Mouse (Mus musculus) limb, embryonic 12.5 days (tissue): Measurements from ENCODE around the gene Chsy1. TPM values are rescaled to one million over a fixed set of nuclear protein-coding genes. Genes with fewer than 3 reads are reported as not detected.
A peak's percentile ranks its signal among the peaks of the same experiment; 100 is the strongest.

ENCODE experiments used
- ATAC-seq: fragments of 200-750 bp; cut with Nextera tagmentation; 2 replicates; pipeline ENCODE4 v1.8.0; 2017; ENCODE audit warnings: low read depth, moderate TSS enrichment; ENCODE audit not compliant: insufficient number of reproducible peaks, insufficient read depth, low FRiP score, low TSS enrichment
- H3K27ac ChIP-seq: fragments of 300-500 bp; sonication (generic); 2 replicates; pipeline ENCODE4 v1.5.1; 2016; ENCODE audit warnings: mild to moderate bottlenecking, moderate library complexity
- H3K27me3 ChIP-seq: fragments of 300-500 bp; sonication (generic); 2 replicates; pipeline ENCODE4 v1.6.1; 2016; ENCODE audit warnings: mild to moderate bottlenecking, moderate library complexity
- H3K36me3 ChIP-seq: fragments of 300-500 bp; sonication (generic); 2 replicates; pipeline ENCODE4 v1.6.1; 2016; ENCODE audit warnings: mild to moderate bottlenecking, moderate library complexity
- H3K4me1 ChIP-seq: fragments of 300-500 bp; sonication (generic); replicated peaks from 2 replicates; pipeline ENCODE4 v1.6.1; 2016
- H3K4me2 ChIP-seq: fragments of 300-500 bp; sonication (generic); 2 replicates; pipeline ENCODE4 v1.6.1; 2016; ENCODE audit warnings: mild to moderate bottlenecking, moderate library complexity
- H3K4me3 ChIP-seq: fragments of 300-500 bp; sonication (generic); replicated peaks from 2 replicates; pipeline ENCODE4 v1.5.1; 2016; ENCODE audit warnings: mild to moderate bottlenecking
- H3K9ac ChIP-seq: fragments of 300-500 bp; sonication (generic); replicated peaks from 2 replicates; pipeline ENCODE4 v1.6.1; 2016; ENCODE audit warnings: mild to moderate bottlenecking, moderate library complexity
- H3K9me3 ChIP-seq: fragments of 300-500 bp; sonication (generic); 2 replicates; pipeline ENCODE4 v1.6.1; 2016; ENCODE audit warnings: mild to moderate bottlenecking, moderate library complexity
- WGBS: fragments of 180-500 bp; shearing (Covaris S2); methylation state at CpG from one replicate; pipeline ENCODE4 v1.1.7; 2016; 5-methylcytosine and 5-hydroxymethylcytosine counted together
- polyA plus RNA-seq: library from polyadenylated mRNA; unstranded; fragments of >200 nt; fragmentation: Nextera tagmentation; extraction: Ambion mirVana; gene quantifications from 2 replicates; pipeline ENCODE4 v1.2.1, GENCODE M21; 2016

The Chsy1 gene
- polyA plus RNA-seq, 1 experiment from 2014 or later, result 23.0 TPM

- peaks cover 36% of the 10 kb centered on the region for H3K4me1 ChIP-seq
- peak overlapping the region; percentile 92 for H3K27ac ChIP-seq
- H3K4me2 ChIP-seq, result peak overlapping the region; percentile 75
- no peaks in the 10 kb centered on the region for H3K9me3 ChIP-seq
- peaks cover 11% of the 10 kb centered on the region; the same call in 1 of the 2 replicates for H3K36me3 ChIP-seq
- peak; percentile 32 for ATAC-seq
- H3K4me3 ChIP-seq, result peak overlapping the region; percentile 96
- H3K27me3 ChIP-seq, result no peaks in the 10 kb centered on the region
- under 1% methylated on average over 52 of the region's 77 CpGs for WGBS
- H3K9ac ChIP-seq, result peak overlapping the region; percentile 98
These were observed 730 bp downstream of the Chsy1 start for GRCm38 (mm10) chr7:66109855-66110635.

DNA sequence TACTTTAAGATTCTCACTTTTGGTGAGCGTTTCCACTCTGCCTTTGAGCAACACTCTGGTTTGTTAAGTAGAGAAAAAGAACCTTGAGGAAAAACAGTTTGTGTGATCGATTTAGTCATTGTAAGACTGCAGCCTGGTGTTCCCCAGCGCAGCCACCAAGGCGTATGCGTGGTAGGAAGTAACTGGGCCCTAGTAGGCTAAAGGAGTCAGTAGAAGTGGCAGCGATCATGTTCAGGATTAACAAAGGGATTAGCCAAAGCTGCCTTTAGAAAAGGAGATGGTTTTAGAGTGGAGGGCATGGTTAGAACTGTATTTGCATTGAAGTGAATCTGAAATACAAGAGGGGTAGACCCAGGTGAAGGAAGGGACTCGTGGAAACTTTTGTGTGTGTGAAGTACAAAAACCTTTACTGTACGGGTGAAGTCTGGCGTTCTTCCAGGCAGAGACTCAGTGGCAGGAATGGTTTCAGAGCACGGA is 1.4 kb downstream of the Chsy1 start:
- peaks cover 11% of the 10 kb centered on the region; the same call in 1 of the 2 replicates for H3K36me3 ChIP-seq
- H3K9ac ChIP-seq, result peak overlapping the region; percentile 98
- 4% methylated on average over 10 of the region's 10 CpGs for WGBS
- H3K4me3 ChIP-seq, result peak overlapping the region; percentile 96
- no peaks in the 10 kb centered on the region for H3K9me3 ChIP-seq
- H3K4me1 ChIP-seq, result peaks cover 34% of the 10 kb centered on the region
- peak overlapping the region; percentile 75 for H3K4me2 ChIP-seq
- H3K27me3 ChIP-seq, result no peaks in the 10 kb centered on the region
- no peak for ATAC-seq
- peak overlapping the region; percentile 92 for H3K27ac ChIP-seq

- H3K27me3 ChIP-seq, result no peaks in the 10 kb centered on the region
- 55% methylated on average over 10 of the region's 10 CpGs for WGBS
- no peaks in the 10 kb centered on the region for H3K9me3 ChIP-seq
- H3K4me1 ChIP-seq, result peaks cover 35% of the 10 kb centered on the region
- H3K36me3 ChIP-seq, result peaks cover 11% of the 10 kb centered on the region; the same call in 1 of the 2 replicates
- peak overlapping the region; percentile 98 for H3K9ac ChIP-seq
- H3K4me3 ChIP-seq, result peak overlapping the region; percentile 96
- peak overlapping the region; percentile 92; the same call in 1 of the 2 replicates for H3K27ac ChIP-seq
- no peak for ATAC-seq
- peak overlapping the region; percentile 75 for H3K4me2 ChIP-seq
These were observed 1.9 kb downstream of the Chsy1 start for GRCm38 (mm10) chr7:66111211-66111610.

- Histone ChIP-seq H3K9ac (no peak overlapping the region), H3K4me2 (no peak overlapping the region), H3K36me3 (peaks cover 16% of the 10 kb centered on the region; the same call in 1 of the 2 replicates), H3K4me3 (no peak overlapping the region), H3K4me1 (peaks cover 40% of the 10 kb centered on the region), H3K27me3 (no peaks in the 10 kb centered on the region), H3K9me3 (no peaks in the 10 kb centered on the region), H3K27ac (no peak overlapping the region)
- ATAC-seq, result no peak
- 97% methylated on average over 3 of the region's 3 CpGs for WGBS
These were observed 4.2 kb downstream of the Chsy1 start for GRCm38 (mm10) chr7:66113561-66113960.

DNA sequence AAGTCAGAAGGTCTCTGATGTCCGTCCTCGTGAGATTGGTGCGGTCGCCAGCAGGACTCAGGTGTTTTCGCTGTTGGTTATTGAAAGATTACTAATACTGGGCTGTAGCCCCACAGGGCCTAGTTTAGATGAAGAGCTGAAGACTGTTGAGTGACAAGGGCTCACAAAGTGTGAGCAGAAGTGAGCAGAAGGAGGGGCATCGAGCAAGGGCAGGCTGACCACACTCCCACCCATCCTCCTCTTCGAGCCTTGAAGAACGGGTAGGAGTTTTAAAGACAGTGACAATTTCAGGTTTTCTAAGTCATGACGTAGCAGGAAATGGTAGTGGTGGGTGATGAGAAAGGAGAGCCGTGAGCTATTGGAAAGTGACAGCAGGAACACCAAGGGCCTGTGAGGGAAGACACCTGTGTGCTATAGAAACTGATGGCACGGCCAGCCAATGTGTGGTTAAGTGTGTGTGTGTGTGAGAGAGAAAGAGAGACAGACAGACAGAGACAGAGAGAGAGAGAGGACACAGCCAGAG is 6.6 kb downstream of the Chsy1 start:
- Histone ChIP-seq H3K9me3 (no peaks in the 10 kb centered on the region), H3K36me3 (peaks cover 16% of the 10 kb centered on the region; the same call in 1 of the 2 replicates), H3K4me1 (peaks cover 50% of the 10 kb centered on the region), H3K27ac (no peak overlapping the region), H3K4me2 (no peak overlapping the region), H3K4me3 (no peak overlapping the region), H3K27me3 (no peaks in the 10 kb centered on the region), H3K9ac (no peak overlapping the region)
- no peak for ATAC-seq
- WGBS, result 85% methylated on average over 11 of the region's 11 CpGs

DNA sequence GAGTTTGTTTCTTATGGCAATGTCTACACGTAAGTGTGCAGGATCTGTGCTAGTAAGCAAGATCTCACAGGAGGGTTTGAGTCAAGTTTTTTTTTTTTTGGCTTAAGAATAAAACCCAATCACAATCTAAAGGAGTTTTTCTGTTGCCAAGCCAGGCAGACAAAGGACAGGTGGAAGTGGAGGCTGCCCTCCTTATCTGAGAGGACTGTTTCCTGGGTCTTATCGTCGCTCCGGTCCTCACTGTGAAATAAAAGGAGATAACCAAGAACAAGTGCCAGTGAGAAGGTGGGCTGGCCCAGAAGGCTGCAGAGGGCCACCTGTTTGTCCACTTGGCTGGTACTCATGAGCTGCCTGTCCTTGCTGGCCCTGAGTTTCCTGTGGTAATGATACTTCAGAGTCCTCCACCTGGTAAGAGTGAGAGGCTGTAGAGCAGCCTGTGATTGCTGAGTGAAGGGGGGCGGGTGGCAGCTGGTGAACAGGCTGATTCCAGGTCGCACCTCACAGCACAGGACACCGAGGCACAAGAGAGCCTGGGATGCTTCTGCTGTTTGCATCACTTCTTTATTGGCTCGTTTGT is 7.7 kb downstream of the Chsy1 start:
- Histone ChIP-seq H3K4me2 (no peak overlapping the region), H3K9me3 (no peaks in the 10 kb centered on the region), H3K27me3 (no peaks in the 10 kb centered on the region), H3K27ac (no peak overlapping the region), H3K36me3 (peaks cover 16% of the 10 kb centered on the region; the same call in 1 of the 2 replicates), H3K4me3 (no peak overlapping the region), H3K4me1 (peaks cover 51% of the 10 kb centered on the region), H3K9ac (no peak overlapping the region)
- 65% methylated on average over 8 of the region's 8 CpGs for WGBS
- no peak for ATAC-seq

GRCm38 (mm10) chr7:66118046-66118445 is 8.7 kb downstream of the Chsy1 start:
- Histone ChIP-seq H3K9ac (no peak overlapping the region), H3K9me3 (no peaks in the 10 kb centered on the region), H3K36me3 (peaks cover 11% of the 10 kb centered on the region; the same call in 1 of the 2 replicates), H3K4me3 (no peak overlapping the region), H3K27me3 (no peaks in the 10 kb centered on the region), H3K4me2 (no peak overlapping the region), H3K4me1 (peaks cover 44% of the 10 kb centered on the region), H3K27ac (no peak overlapping the region)
- WGBS, result 86% methylated on average over 3 of the region's 3 CpGs
- no peak for ATAC-seq

- ATAC-seq, result no peak
- Histone ChIP-seq H3K27me3 (no peaks in the 10 kb centered on the region), H3K9me3 (no peaks in the 10 kb centered on the region), H3K4me3 (no peak overlapping the region), H3K27ac (no peak overlapping the region), H3K4me2 (no peak overlapping the region), H3K4me1 (peaks cover 37% of the 10 kb centered on the region), H3K9ac (no peak overlapping the region), H3K36me3 (peaks cover 11% of the 10 kb centered on the region; the same call in 1 of the 2 replicates)
- 76% methylated on average over 7 of the region's 7 CpGs for WGBS
These were observed 9.5 kb downstream of the Chsy1 start for GRCm38 (mm10) chr7:66118796-66119195.

DNA sequence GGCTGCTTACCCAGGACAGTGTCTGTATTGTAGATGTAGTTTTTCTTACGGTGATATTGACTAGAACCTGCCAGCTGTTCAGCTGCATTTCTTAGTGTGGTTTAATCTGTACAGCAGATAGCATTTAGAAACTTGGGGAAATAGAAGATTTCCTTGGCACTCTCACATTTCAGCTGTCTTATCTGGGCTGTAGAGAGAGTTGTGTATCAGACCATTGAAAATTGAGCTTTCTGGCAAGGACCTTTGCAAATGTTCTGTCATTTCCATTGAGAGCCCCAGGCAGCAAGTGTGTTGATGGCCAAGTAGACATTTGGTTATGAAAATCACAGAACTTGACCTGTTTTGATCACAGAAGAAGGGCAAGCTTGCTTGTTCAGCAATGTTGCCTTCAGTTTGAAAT is 10.8 kb downstream of the Chsy1 start:
- Histone ChIP-seq H3K27ac (no peak overlapping the region), H3K9me3 (no peaks in the 10 kb centered on the region), H3K27me3 (no peaks in the 10 kb centered on the region), H3K36me3 (peaks cover 8% of the 10 kb centered on the region), H3K4me3 (no peak overlapping the region), H3K9ac (no peak overlapping the region), H3K4me1 (peaks cover 34% of the 10 kb centered on the region), H3K4me2 (no peak overlapping the region)
- ATAC-seq, result no peak
- 80% methylated on average over 1 of the region's 1 CpGs for WGBS

DNA sequence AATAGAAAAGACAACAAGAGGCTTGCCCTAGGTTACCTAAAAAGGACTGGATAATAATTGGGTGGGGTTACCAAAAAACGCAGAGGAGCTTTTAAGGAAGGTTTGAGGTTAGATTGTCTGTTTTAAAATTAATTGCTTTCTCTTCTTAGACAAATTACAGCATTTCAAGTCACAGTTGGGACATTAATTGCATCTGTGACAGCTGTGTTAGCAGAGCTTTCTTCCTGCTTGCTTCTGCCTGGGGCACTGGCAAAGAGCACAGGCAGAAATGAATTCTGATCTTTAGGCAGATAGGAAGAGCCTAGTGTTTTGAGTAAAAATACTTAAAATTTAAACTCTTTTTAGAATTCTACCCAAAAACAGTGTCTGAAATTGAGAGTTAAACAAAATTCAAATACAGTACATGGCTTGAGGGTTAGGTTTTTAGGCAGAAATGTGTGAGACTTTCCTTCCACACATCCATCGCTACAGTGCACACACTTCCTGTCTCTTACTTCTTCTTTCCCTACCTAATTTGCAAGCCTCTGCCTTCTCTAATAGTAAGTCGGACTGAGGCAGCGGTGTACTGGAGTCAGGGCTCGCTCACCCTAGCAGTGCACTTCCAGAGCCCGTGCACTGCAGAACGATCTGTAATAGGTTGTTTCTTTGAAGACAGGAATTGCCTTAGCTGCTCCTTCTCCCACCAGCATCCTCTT is 11.5 kb downstream of the Chsy1 start:
- H3K4me1 ChIP-seq, result peaks cover 34% of the 10 kb centered on the region
- WGBS, result 52% methylated on average over 7 of the region's 7 CpGs
- H3K4me2 ChIP-seq, result 0 out of 2 replicates have a peak overlapping the region, but pooled peaks have one; percentile 10
- ATAC-seq, result no peak
- no peak overlapping the region for H3K27ac ChIP-seq
- peaks cover 15% of the 10 kb centered on the region for H3K36me3 ChIP-seq
- H3K4me3 ChIP-seq, result no peak overlapping the region
- no peaks in the 10 kb centered on the region for H3K9me3 ChIP-seq
- H3K9ac ChIP-seq, result no peak overlapping the region
- H3K27me3 ChIP-seq, result no peaks in the 10 kb centered on the region

GRCm38 (mm10) chr7:66124551-66124968 is 15.2 kb downstream of the Chsy1 start:
- Histone ChIP-seq H3K4me2 (no peak overlapping the region), H3K4me1 (peaks cover 36% of the 10 kb centered on the region), H3K27me3 (no peaks in the 10 kb centered on the region), H3K27ac (no peak overlapping the region), H3K9ac (no peak overlapping the region), H3K4me3 (no peak overlapping the region), H3K9me3 (no peaks in the 10 kb centered on the region), H3K36me3 (peaks cover 42% of the 10 kb centered on the region)
- no peak for ATAC-seq
- WGBS, result 86% methylated on average over 11 of the region's 11 CpGs
